Mouse (Mus musculus): ENCODE data around the gene Dact2.

- TF ChIP-seq CTCF (IDR thresholded peaks at IDR 0.05) = no peak
- no peak for TF ChIP-seq EP300 (IDR thresholded peaks at IDR 0.05)
Observed at GRCm38 (mm10) chr17:14184192-14184814, 19.8 kb downstream of the Dact2 start.

Measured in lung, postnatal 0 days (tissue).